Mouse (Mus musculus) thymus, postnatal 36 days (tissue): Measurements from ENCODE around the gene Vps50.
"Not testable (repeated sequence)": the region's sequence is repeated elsewhere in the genome, so short reads cannot be mapped to it uniquely, and the experiment has no call there.

Experiments used
- DNase-seq, 2 experiments: peaks; one replicate each; pipeline ENCODE4 v3.0.0; 2022; ENCODE audit warnings: mixed read lengths in 2 of 2

Gene Vps50

GRCm38 (mm10) chr6:3539470-3539869, 41.3 kb downstream of the Vps50 start:
- DNase-seq = no peak

GRCm38 (mm10) chr6:3543862-3544261, 45.7 kb downstream of the Vps50 start:
- no peak for DNase-seq

GRCm38 (mm10) chr6:3544970-3545369, 46.8 kb downstream of the Vps50 start:
- no peak for DNase-seq

GRCm38 (mm10) chr6:3548959-3549358, 50.8 kb downstream of the Vps50 start:
- no peak for DNase-seq

- no peak for DNase-seq
Measured at GRCm38 (mm10) chr6:3549992-3550391, 51.8 kb downstream of the Vps50 start.

- DNase-seq = not testable (repeated sequence)
Measured at GRCm38 (mm10) chr6:3552681-3553080, 54.5 kb downstream of the Vps50 start.

GRCm38 (mm10) chr6:3557177-3557576, 59.0 kb downstream of the Vps50 start:
- DNase-seq = no peak

GRCm38 (mm10) chr6:3560009-3560408, 61.8 kb downstream of the Vps50 start:
- no peak for DNase-seq

- no peak for DNase-seq
Measured at GRCm38 (mm10) chr6:3562301-3562700, 64.1 kb downstream of the Vps50 start.

GRCm38 (mm10) chr6:3564118-3564517, 65.9 kb downstream of the Vps50 start:
- not testable (repeated sequence) for DNase-seq

- DNase-seq = no peak
Measured at GRCm38 (mm10) chr6:3565005-3565404, 66.8 kb downstream of the Vps50 start.

- DNase-seq = no peak
Measured at GRCm38 (mm10) chr6:3565667-3566066, 67.5 kb downstream of the Vps50 start.

- DNase-seq = no peak
Measured at GRCm38 (mm10) chr6:3567071-3567610, 69.0 kb downstream of the Vps50 start.

- DNase-seq = no peak
Measured at GRCm38 (mm10) chr6:3572221-3572815, 74.1 kb downstream of the Vps50 start.

GRCm38 (mm10) chr6:3573787-3574186, 75.6 kb downstream of the Vps50 start:
- no peak for DNase-seq

- no peak for DNase-seq
Measured at GRCm38 (mm10) chr6:3585402-3585801, 87.2 kb downstream of the Vps50 start.

GRCm38 (mm10) chr6:3590289-3590904, 92.2 kb downstream of the Vps50 start:
- DNase-seq = no peak

- no peak for DNase-seq
Measured at GRCm38 (mm10) chr6:3594246-3594645, 96.1 kb downstream of the Vps50 start.

- no peak for DNase-seq
Measured at GRCm38 (mm10) chr6:3612827-3613226, 114.6 kb downstream of the Vps50 start.

GRCm38 (mm10) chr6:3620428-3621387, 122.5 kb downstream of the Vps50 start:
- DNase-seq = not testable (repeated sequence)
